Comparison of ENCODE assay signal across 34 mouse cellular contexts in genomic region chr1:154255971-154256370, GRCm38 (mm10). TPM values are rescaled to one million over a fixed set of nuclear protein-coding genes. Genes with fewer than 3 reads are reported as not detected.
"Had no signal": no experiment of that assay in that cellular context is flagged by ENCODE, and none has a peak within 500 bp of the region (broad histone marks: within the 10 kb centered on the region; RNA-seq: fewer than 3 reads in every experiment).

No protein-coding gene starts in this region.

- H3K9me3 ChIP-seq: heart, embryonic 10.5 days; heart, embryonic 13.5 days; heart, embryonic 15.5 days; hindbrain, embryonic 13.5 days; hindbrain, embryonic 15.5 days; kidney, embryonic 15.5 days; limb, embryonic 13.5 days; limb, embryonic 15.5 days; liver, embryonic 12.5 days had no signal

- H3K36me3 ChIP-seq: heart, embryonic 10.5 days; heart, embryonic 13.5 days; heart, embryonic 15.5 days; hindbrain, embryonic 13.5 days; hindbrain, embryonic 15.5 days; kidney, embryonic 15.5 days; limb, embryonic 13.5 days; limb, embryonic 15.5 days; liver, embryonic 12.5 days had no signal

- H3K27me3 ChIP-seq: heart, embryonic 13.5 days; heart, embryonic 15.5 days; hindbrain, embryonic 13.5 days; hindbrain, embryonic 15.5 days; kidney, embryonic 15.5 days; limb, embryonic 13.5 days; limb, embryonic 15.5 days; liver, embryonic 12.5 days had no signal

- H3K4me3 ChIP-seq: heart, embryonic 10.5 days; heart, embryonic 13.5 days; heart, embryonic 15.5 days; hindbrain, embryonic 13.5 days; kidney, embryonic 15.5 days; limb, embryonic 13.5 days; limb, embryonic 15.5 days; liver, embryonic 12.5 days had no signal

- H3K4me2 ChIP-seq: heart, embryonic 13.5 days; heart, embryonic 15.5 days; kidney, embryonic 15.5 days; limb, embryonic 13.5 days; limb, embryonic 15.5 days; liver, embryonic 12.5 days had no signal

- H3K9ac ChIP-seq: heart, embryonic 13.5 days; heart, embryonic 15.5 days; hindbrain, embryonic 13.5 days; hindbrain, embryonic 15.5 days; kidney, embryonic 15.5 days; limb, embryonic 13.5 days; limb, embryonic 15.5 days; liver, embryonic 12.5 days; liver, embryonic 14.5 days had no signal

- DNase-seq: gastrocnemius, postnatal 25 days; heart, adult 18-20 months; heart, postnatal 14 days; heart, postnatal 36 days; kidney, adult 11 months; kidney, adult 2 months; kidney, adult 9 months; kidney, postnatal 14 days; kidney, postnatal 36 days; layer of hippocampus, adult 9-11 months; layer of hippocampus, postnatal 36 days had no signal

- H3K27ac ChIP-seq: heart, embryonic 10.5 days; heart, embryonic 13.5 days; heart, embryonic 15.5 days; hindbrain, embryonic 13.5 days; hindbrain, embryonic 15.5 days; hindbrain, postnatal 0 days; kidney, embryonic 15.5 days; kidney, postnatal 0 days; limb, embryonic 13.5 days; limb, embryonic 15.5 days; liver, embryonic 12.5 days; liver, embryonic 14.5 days had no signal

- ATAC-seq: hindbrain, postnatal 0 days; intestine, embryonic 16.5 days; liver, embryonic 12.5 days had no signal

- H3K4me1 ChIP-seq: heart, embryonic 10.5 days; heart, embryonic 13.5 days; heart, embryonic 15.5 days; hindbrain, embryonic 13.5 days; hindbrain, embryonic 15.5 days; limb, embryonic 13.5 days; limb, embryonic 15.5 days; liver, embryonic 12.5 days had no signal

RNA-seq across cellular contexts. Expression of gene Zfp648, which starts 55.0 kb away (rescaled TPM):
- total RNA-seq: gastrocnemius, adult 18-20 months; gastrocnemius, adult 8-10 months; gastrocnemius, postnatal 25 days; gastrocnemius, postnatal 4 days; granulocyte monocyte progenitor cell, adult 5-6 weeks; heart, adult 18-20 months; heart, adult 8-10 months; heart, postnatal 14 days; heart, postnatal 36 days; hematopoietic stem cell, adult 5-6 weeks; liver, adult 2 months had no signal
- polyA plus RNA-seq: heart, postnatal 0 days; intestine, embryonic 16.5 days; large intestine, adult 2 months; liver, adult 2 months; liver, embryonic 14.5 days; liver, embryonic 16.5 days had no signal
